Mouse (Mus musculus): ENCODE data around the gene Olfr796. TPM values are rescaled to one million over a fixed set of nuclear protein-coding genes. Genes with fewer than 3 reads are reported as not detected.

Olfr796 gene
- polyA plus RNA-seq (2011; ENCODE audit: insufficient read depth, insufficient read length, low read depth, missing spikeins) = 0.24 TPM in 1 of 2 replicates, not detected in the other

DNA sequence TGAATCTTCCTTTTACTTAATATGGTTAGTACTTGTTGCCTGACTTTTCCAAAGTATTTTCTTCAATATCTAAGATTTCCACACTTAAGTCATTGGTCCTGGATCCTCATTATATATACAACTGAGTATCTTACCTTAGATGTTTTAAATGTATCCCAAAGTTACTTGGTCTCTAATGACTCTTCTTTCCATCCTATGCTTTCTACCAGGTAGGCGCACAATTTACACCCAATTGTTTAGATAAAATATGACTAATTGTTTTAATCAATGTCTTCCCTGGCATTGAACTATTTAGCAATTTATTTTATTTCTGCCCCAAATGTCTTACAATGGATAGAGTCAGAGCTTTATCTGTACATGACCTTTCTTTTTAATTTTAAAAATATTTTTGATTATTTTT is at the start of gene Olfr796:
Olfr796 (minus strand) TSS at position 101 of the 400 bp plus-strand sequence.
- H3K9ac ChIP-seq (ENCODE audit: low read depth, poor library complexity, severe bottlenecking) = no peak within 1 kb of the TSS
- H3K27me3 ChIP-seq (ENCODE audit: control insufficient read depth, insufficient read depth, low read length, poor library complexity, severe bottlenecking) = no peaks in the 10 kb centered on the region
- H3K27ac ChIP-seq (ENCODE audit: insufficient read depth, low read length) = no peak within 1 kb of the TSS
- H3K4me3 ChIP-seq (ENCODE audit: low read depth, low read length) = no peak within 1 kb of the TSS
- no peaks in the 10 kb centered on the region for H3K9me3 ChIP-seq (replicated peaks; ENCODE audit: control insufficient read depth, insufficient read depth, low read length, poor library complexity, severe bottlenecking)
- TF ChIP-seq POLR2A (IDR thresholded peaks at IDR 0.05; ENCODE audit: insufficient read depth, low read length) (no peak), CTCF (IDR thresholded peaks at IDR 0.05; ENCODE audit: low read depth, low read length) (no peak), EP300 (IDR thresholded peaks at IDR 0.05; ENCODE audit: insufficient read depth, low read depth, low read length) (no peak)
- H3K4me1 ChIP-seq (ENCODE audit: control insufficient read depth, insufficient read depth, low read length) = no peaks in the 10 kb centered on the region
- H3K36me3 ChIP-seq (ENCODE audit: control insufficient read depth, insufficient read depth, low read length, poor library complexity, severe bottlenecking) = no peaks in the 10 kb centered on the region

DNA sequence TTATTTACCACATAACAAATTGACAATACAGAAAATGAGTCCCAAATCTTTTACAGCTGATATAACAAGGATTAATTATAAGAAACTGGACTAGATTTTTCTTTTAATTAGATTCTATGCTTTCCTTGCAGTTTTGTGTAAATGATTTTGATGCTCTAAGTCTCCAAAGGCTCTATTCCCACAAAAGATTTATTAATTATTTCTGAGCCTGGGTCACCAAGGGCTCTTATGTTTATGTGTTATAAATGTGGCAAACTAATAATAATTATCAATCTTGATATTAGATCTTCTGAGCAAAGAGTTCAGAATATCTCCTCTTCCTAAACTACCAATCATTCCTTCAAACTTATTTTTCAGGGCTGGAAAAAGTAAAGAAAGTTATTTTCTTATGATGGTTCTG is 45.0 kb upstream of the Olfr796 start, which contains the start of gene Olfr800:
Olfr800 (plus strand) TSS at position 301 of the 400 bp plus-strand sequence.
- Histone ChIP-seq H3K27ac (ENCODE audit: insufficient read depth, low read length) (no peak within 1 kb of the TSS), H3K4me1 (ENCODE audit: control insufficient read depth, insufficient read depth, low read length) (no peaks in the 10 kb centered on the region), H3K9me3 (replicated peaks; ENCODE audit: control insufficient read depth, insufficient read depth, low read length, poor library complexity, severe bottlenecking) (no peaks in the 10 kb centered on the region), H3K9ac (ENCODE audit: low read depth, poor library complexity, severe bottlenecking) (no peak within 1 kb of the TSS), H3K4me3 (ENCODE audit: low read depth, low read length) (no peak within 1 kb of the TSS), H3K27me3 (ENCODE audit: control insufficient read depth, insufficient read depth, low read length, poor library complexity, severe bottlenecking) (no peaks in the 10 kb centered on the region), H3K36me3 (ENCODE audit: control insufficient read depth, insufficient read depth, low read length, poor library complexity, severe bottlenecking) (no peaks in the 10 kb centered on the region)
- TF ChIP-seq EP300 (IDR thresholded peaks at IDR 0.05; ENCODE audit: insufficient read depth, low read depth, low read length) (no peak), CTCF (IDR thresholded peaks at IDR 0.05; ENCODE audit: low read depth, low read length) (no peak), POLR2A (IDR thresholded peaks at IDR 0.05; ENCODE audit: insufficient read depth, low read length) (no peak)

DNA sequence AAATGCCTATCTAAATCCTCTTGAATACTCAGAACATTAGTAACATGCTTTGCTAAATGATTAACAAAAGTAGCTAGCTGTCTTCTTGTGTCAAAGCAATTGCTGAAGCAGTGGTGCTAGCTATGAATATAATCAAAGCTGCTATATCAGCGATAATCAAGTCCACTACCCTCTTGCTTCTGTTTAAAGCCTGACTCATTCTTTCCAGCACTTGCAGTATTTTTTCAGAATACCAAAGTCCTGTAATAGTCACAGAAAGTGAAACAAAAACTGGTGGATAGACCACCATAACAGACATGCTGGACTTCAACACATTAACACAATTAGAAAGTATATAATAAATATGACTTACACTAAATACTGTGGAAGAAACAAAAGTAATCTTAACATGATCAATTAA is 39.4 kb upstream of the Olfr796 start:
- Histone ChIP-seq H3K9ac (ENCODE audit: low read depth, poor library complexity, severe bottlenecking) (no peak overlapping the region), H3K4me3 (ENCODE audit: low read depth, low read length) (no peak overlapping the region), H3K4me1 (ENCODE audit: control insufficient read depth, insufficient read depth, low read length) (no peaks in the 10 kb centered on the region), H3K36me3 (ENCODE audit: control insufficient read depth, insufficient read depth, low read length, poor library complexity, severe bottlenecking) (no peaks in the 10 kb centered on the region), H3K27ac (ENCODE audit: insufficient read depth, low read length) (no peak overlapping the region), H3K27me3 (ENCODE audit: control insufficient read depth, insufficient read depth, low read length, poor library complexity, severe bottlenecking) (no peaks in the 10 kb centered on the region), H3K9me3 (replicated peaks; ENCODE audit: control insufficient read depth, insufficient read depth, low read length, poor library complexity, severe bottlenecking) (no peaks in the 10 kb centered on the region)
- TF ChIP-seq EP300 (IDR thresholded peaks at IDR 0.05; ENCODE audit: insufficient read depth, low read depth, low read length) (no peak), CTCF (IDR thresholded peaks at IDR 0.05; ENCODE audit: low read depth, low read length) (no peak), POLR2A (IDR thresholded peaks at IDR 0.05; ENCODE audit: insufficient read depth, low read length) (no peak)

DNA sequence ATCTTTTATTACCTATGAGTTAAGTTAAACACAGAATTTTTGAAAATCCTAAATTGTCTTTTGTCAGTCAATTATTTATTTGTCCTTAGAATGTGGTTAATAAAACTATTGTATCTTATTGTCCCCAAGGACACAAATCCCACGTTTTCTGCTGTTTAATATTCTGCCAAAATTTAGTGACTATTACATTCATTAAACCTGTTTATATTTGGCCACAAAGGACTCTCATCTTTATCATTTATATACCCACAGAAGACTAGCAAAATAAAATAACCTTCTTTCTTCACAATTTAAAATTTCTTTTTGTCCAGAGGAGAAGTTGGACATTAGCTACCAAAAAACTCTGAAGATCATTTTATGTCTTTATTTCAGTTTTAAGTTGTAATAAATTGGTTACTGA is 24.8 kb upstream of the Olfr796 start, which contains the start of gene Olfr799:
Olfr799 (plus strand) TSS at position 301 of the 400 bp plus-strand sequence.
- no peaks in the 10 kb centered on the region for H3K36me3 ChIP-seq (ENCODE audit: control insufficient read depth, insufficient read depth, low read length, poor library complexity, severe bottlenecking)
- no peak within 1 kb of the TSS for H3K9ac ChIP-seq (ENCODE audit: low read depth, poor library complexity, severe bottlenecking)
- H3K9me3 ChIP-seq (replicated peaks; ENCODE audit: control insufficient read depth, insufficient read depth, low read length, poor library complexity, severe bottlenecking) = no peaks in the 10 kb centered on the region
- no peaks in the 10 kb centered on the region for H3K27me3 ChIP-seq (ENCODE audit: control insufficient read depth, insufficient read depth, low read length, poor library complexity, severe bottlenecking)
- TF ChIP-seq POLR2A (IDR thresholded peaks at IDR 0.05; ENCODE audit: insufficient read depth, low read length) (no peak), EP300 (IDR thresholded peaks at IDR 0.05; ENCODE audit: insufficient read depth, low read depth, low read length) (no peak), CTCF (IDR thresholded peaks at IDR 0.05; ENCODE audit: low read depth, low read length) (no peak)
- H3K27ac ChIP-seq (ENCODE audit: insufficient read depth, low read length) = no peak within 1 kb of the TSS
- no peaks in the 10 kb centered on the region for H3K4me1 ChIP-seq (ENCODE audit: control insufficient read depth, insufficient read depth, low read length)
- no peak within 1 kb of the TSS for H3K4me3 ChIP-seq (ENCODE audit: low read depth, low read length)

DNA sequence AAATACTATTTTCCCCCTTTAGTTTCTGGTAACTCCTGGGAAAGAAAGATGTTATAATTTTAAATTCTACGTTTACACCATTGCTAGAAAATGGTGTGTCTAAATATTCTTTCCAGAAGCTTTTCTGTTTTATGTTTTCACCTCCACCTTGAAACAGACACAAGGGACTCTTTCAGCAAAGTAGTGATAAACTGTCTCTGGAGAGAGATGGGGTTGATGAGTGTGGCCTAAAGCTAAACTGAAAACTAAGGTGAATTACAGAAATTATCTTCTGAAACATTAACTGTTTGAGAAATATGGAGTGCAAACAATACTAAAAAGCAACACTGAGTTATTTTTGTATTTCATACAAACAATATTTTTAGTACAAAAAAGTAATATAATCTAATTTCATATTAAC is 15.5 kb upstream of the Olfr796 start, which contains the start of gene Olfr798:
Olfr798 (minus strand) TSS at position 101 of the 400 bp plus-strand sequence.
- H3K9me3 ChIP-seq (replicated peaks; ENCODE audit: control insufficient read depth, insufficient read depth, low read length, poor library complexity, severe bottlenecking) = no peaks in the 10 kb centered on the region
- H3K9ac ChIP-seq (ENCODE audit: low read depth, poor library complexity, severe bottlenecking) = no peak within 1 kb of the TSS
- H3K4me3 ChIP-seq (ENCODE audit: low read depth, low read length) = no peak within 1 kb of the TSS
- no peak within 1 kb of the TSS for H3K27ac ChIP-seq (ENCODE audit: insufficient read depth, low read length)
- no peak for TF ChIP-seq EP300 (IDR thresholded peaks at IDR 0.05; ENCODE audit: insufficient read depth, low read depth, low read length)
- TF ChIP-seq CTCF (IDR thresholded peaks at IDR 0.05; ENCODE audit: low read depth, low read length) = no peak
- TF ChIP-seq POLR2A (IDR thresholded peaks at IDR 0.05; ENCODE audit: insufficient read depth, low read length) = no peak
- no peaks in the 10 kb centered on the region for H3K4me1 ChIP-seq (ENCODE audit: control insufficient read depth, insufficient read depth, low read length)
- no peaks in the 10 kb centered on the region for H3K36me3 ChIP-seq (ENCODE audit: control insufficient read depth, insufficient read depth, low read length, poor library complexity, severe bottlenecking)
- no peaks in the 10 kb centered on the region for H3K27me3 ChIP-seq (ENCODE audit: control insufficient read depth, insufficient read depth, low read length, poor library complexity, severe bottlenecking)

DNA sequence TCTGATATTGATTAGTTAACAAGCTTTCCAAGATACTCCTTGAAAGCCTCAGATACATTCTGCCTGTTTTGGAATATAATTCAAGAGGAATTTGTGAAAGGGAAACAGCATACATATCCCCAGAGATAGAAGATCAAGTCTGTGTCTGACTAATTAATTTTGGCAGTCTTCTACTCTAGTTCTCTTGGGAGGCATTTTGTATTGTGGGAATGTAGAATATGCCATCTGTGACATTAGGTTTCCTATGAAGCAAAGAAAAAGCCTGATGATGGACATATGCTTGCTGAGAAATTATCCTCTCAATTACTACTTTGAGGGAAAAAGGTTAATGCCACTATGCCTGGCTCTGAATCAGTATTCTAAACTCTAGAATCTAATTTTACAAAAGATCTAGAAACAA is 10.9 kb upstream of the Olfr796 start:
- H3K9ac ChIP-seq (ENCODE audit: low read depth, poor library complexity, severe bottlenecking) = no peak overlapping the region
- H3K9me3 ChIP-seq (replicated peaks; ENCODE audit: control insufficient read depth, insufficient read depth, low read length, poor library complexity, severe bottlenecking) = no peaks in the 10 kb centered on the region
- no peaks in the 10 kb centered on the region for H3K27me3 ChIP-seq (ENCODE audit: control insufficient read depth, insufficient read depth, low read length, poor library complexity, severe bottlenecking)
- no peaks in the 10 kb centered on the region for H3K36me3 ChIP-seq (ENCODE audit: control insufficient read depth, insufficient read depth, low read length, poor library complexity, severe bottlenecking)
- no peak for TF ChIP-seq EP300 (IDR thresholded peaks at IDR 0.05; ENCODE audit: insufficient read depth, low read depth, low read length)
- no peak for TF ChIP-seq CTCF (IDR thresholded peaks at IDR 0.05; ENCODE audit: low read depth, low read length)
- no peak for TF ChIP-seq POLR2A (IDR thresholded peaks at IDR 0.05; ENCODE audit: insufficient read depth, low read length)
- no peak overlapping the region for H3K27ac ChIP-seq (ENCODE audit: insufficient read depth, low read length)
- no peaks in the 10 kb centered on the region for H3K4me1 ChIP-seq (ENCODE audit: control insufficient read depth, insufficient read depth, low read length)
- no peak overlapping the region for H3K4me3 ChIP-seq (ENCODE audit: low read depth, low read length)
